Mouse (Mus musculus) heart, embryonic 12.5 days (tissue): Measurements from ENCODE around the gene Col4a4. TPM values are rescaled to one million over a fixed set of nuclear protein-coding genes. Genes with fewer than 3 reads are reported as not detected.

Experiments used
- ATAC-seq: fragments of 200-750 bp; cut with Nextera tagmentation; 2 replicates; pipeline ENCODE4 v1.8.0; 2017; ENCODE audit warnings: moderate TSS enrichment, moderate library complexity; ENCODE audit not compliant: insufficient number of reproducible peaks, low FRiP score
- H3K27ac ChIP-seq: fragments of 300-500 bp; sonication (generic); 2 replicates; pipeline ENCODE4 v1.5.1; 2016; ENCODE audit warnings: mild to moderate bottlenecking, moderate library complexity; ENCODE audit not compliant: poor library complexity, severe bottlenecking
- H3K27me3 ChIP-seq: fragments of 300-500 bp; sonication (generic); replicated peaks from 2 replicates; pipeline ENCODE4 v1.6.1; 2016; ENCODE audit warnings: mild to moderate bottlenecking, moderate library complexity
- H3K36me3 ChIP-seq: fragments of 300-500 bp; sonication (generic); 2 replicates; pipeline ENCODE4 v1.6.1; 2016; ENCODE audit warnings: mild to moderate bottlenecking, moderate library complexity
- H3K4me1 ChIP-seq: fragments of 300-500 bp; sonication (generic); replicated peaks from 2 replicates; pipeline ENCODE4 v1.6.1; 2016; ENCODE audit warnings: mild to moderate bottlenecking
- H3K4me2 ChIP-seq: fragments of 300-500 bp; sonication (generic); 2 replicates; pipeline ENCODE4 v1.6.1; 2016; ENCODE audit warnings: mild to moderate bottlenecking, moderate library complexity
- H3K4me3 ChIP-seq: fragments of 300-500 bp; sonication (generic); 2 replicates; pipeline ENCODE4 v1.5.1; 2016; ENCODE audit warnings: mild to moderate bottlenecking
- H3K9ac ChIP-seq: fragments of 300-500 bp; sonication (generic); 2 replicates; pipeline ENCODE4 v1.6.1; 2016; ENCODE audit warnings: mild to moderate bottlenecking, moderate library complexity
- H3K9me3 ChIP-seq: fragments of 300-500 bp; sonication (generic); replicated peaks from 2 replicates; pipeline ENCODE4 v1.6.1; 2016; ENCODE audit warnings: mild to moderate bottlenecking, moderate library complexity
- WGBS: fragments of 180-500 bp; shearing (Covaris S2); methylation state at CpG from one replicate; pipeline ENCODE4 v1.1.7; 2016; 5-methylcytosine and 5-hydroxymethylcytosine counted together
- polyA plus RNA-seq: library from polyadenylated mRNA; unstranded; fragments of >200 nt; fragmentation: Nextera tagmentation; extraction: Ambion mirVana; gene quantifications from 2 replicates; pipeline ENCODE4 v1.2.1, GENCODE M21; 2016

Col4a4 gene
- polyA plus RNA-seq, 1 experiment from 2014 or later = 0.33 TPM

DNA sequence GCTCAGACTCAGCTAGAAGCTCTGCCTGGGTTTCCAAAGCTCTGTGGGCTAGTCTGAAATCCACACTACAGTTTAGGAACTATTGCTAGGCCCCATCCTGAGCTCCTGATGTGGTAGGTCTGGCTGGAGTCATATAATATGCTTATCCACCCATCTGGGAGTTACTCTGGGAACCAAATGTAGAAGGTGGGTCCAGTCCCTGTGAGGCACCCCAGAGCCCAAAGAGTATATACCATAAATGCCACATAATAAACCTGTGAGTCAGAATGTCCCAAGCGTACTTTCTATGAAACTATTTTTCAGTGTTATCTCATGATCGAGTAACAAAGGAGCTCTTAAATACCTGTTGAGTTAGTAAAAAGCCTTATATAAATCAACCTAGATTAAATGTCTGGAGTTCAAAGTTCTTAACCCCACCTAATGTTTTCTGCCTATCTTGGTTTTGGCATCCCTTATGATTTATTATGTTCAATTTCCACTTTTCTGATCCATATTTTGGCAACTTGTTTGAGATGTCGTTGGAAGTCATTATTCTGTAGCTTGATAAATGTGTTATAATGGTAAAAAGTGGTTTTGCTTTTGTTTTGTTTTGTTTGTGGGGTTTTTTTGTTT is 172.1 kb downstream of the Col4a4 start:
- H3K9ac ChIP-seq = no peak overlapping the region
- H3K36me3 ChIP-seq = no peaks in the 10 kb centered on the region
- H3K4me2 ChIP-seq = no peak overlapping the region
- no peaks in the 10 kb centered on the region for H3K27me3 ChIP-seq
- no peak overlapping the region for H3K4me3 ChIP-seq
- peaks cover 21% of the 10 kb centered on the region for H3K4me1 ChIP-seq
- H3K9me3 ChIP-seq = no peaks in the 10 kb centered on the region
- no peak for ATAC-seq
- 84% methylated on average over 3 of the region's 3 CpGs for WGBS
- H3K27ac ChIP-seq = no peak overlapping the region

DNA sequence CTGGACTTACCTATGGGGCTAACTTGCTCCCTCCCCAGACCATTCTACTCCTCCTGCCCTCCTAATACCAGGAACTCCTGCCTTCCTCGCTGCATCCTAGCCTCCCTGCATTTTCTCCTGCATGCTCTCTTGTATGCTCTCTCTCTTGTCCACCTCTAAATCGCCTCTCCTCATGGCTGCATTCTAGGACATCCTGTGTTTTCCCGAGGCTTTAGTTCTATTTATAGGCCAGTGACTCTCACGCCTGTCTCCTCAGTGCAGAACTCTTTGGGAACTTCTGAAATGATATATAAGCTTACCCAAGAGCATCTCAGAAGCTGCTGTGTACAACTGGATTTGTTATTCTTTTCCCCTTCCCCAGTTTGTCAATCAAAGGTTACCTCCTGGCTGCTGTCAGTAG is 174.6 kb downstream of the Col4a4 start:
- H3K27ac ChIP-seq = peak overlapping the region; percentile 52
- WGBS = 20% methylated on average over 4 of the region's 4 CpGs
- ATAC-seq = no peak

DNA sequence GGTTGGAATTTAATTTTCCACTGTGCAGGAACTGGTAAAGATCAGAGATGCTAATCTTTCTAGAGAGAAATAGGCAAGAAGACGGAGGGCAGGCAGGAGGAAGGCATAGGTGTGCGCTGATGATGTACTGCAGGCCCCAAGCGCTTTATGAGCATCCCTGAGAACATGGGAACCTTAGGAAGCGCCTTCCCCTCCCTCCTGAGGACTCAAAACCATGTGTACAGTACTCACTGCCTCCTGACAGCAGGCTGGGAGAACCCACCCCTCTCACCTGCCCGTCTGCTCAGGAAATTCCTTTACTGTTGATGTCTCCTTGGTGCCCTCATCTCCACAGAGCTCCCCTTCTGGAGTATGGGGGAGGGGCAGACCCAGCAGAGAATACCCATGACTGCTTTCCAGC is 175.1 kb downstream of the Col4a4 start:
- WGBS = 80% methylated on average over 5 of the region's 5 CpGs
- Histone ChIP-seq H3K36me3 (no peaks in the 10 kb centered on the region), H3K9me3 (no peaks in the 10 kb centered on the region), H3K4me2 (no peak overlapping the region), H3K9ac (no peak overlapping the region), H3K4me3 (no peak overlapping the region), H3K27ac (peak overlapping the region; percentile 52), H3K4me1 (peaks cover 21% of the 10 kb centered on the region), H3K27me3 (no peaks in the 10 kb centered on the region)
- no peak for ATAC-seq

More for the DNA sequence above, 174.6 kb downstream of the Col4a4 start:
- H3K27me3 ChIP-seq = no peaks in the 10 kb centered on the region
- no peak overlapping the region for H3K9ac ChIP-seq
- no peaks in the 10 kb centered on the region for H3K9me3 ChIP-seq
- H3K36me3 ChIP-seq = no peaks in the 10 kb centered on the region
- H3K4me2 ChIP-seq = no peak overlapping the region
- H3K4me1 ChIP-seq = peaks cover 21% of the 10 kb centered on the region
- no peak overlapping the region for H3K4me3 ChIP-seq

- H3K27ac ChIP-seq = no peak overlapping the region
- H3K4me2 ChIP-seq = no peak overlapping the region
- WGBS = 78% methylated on average over 3 of the region's 3 CpGs
- no peaks in the 10 kb centered on the region for H3K36me3 ChIP-seq
- H3K4me3 ChIP-seq = no peak overlapping the region
- H3K4me1 ChIP-seq = peaks cover 21% of the 10 kb centered on the region
- no peaks in the 10 kb centered on the region for H3K27me3 ChIP-seq
- ATAC-seq = no peak
- H3K9me3 ChIP-seq = no peaks in the 10 kb centered on the region
- H3K9ac ChIP-seq = no peak overlapping the region
These were observed 176.1 kb downstream of the Col4a4 start for GRCm38 (mm10) chr1:82410548-82410947.

GRCm38 (mm10) chr1:82409271-82409670 is 177.4 kb downstream of the Col4a4 start:
- no peak overlapping the region for H3K9ac ChIP-seq
- WGBS = 87% methylated on average over 9 of the region's 9 CpGs
- H3K27me3 ChIP-seq = no peaks in the 10 kb centered on the region
- H3K27ac ChIP-seq = no peak overlapping the region
- no peak overlapping the region for H3K4me2 ChIP-seq
- H3K4me3 ChIP-seq = no peak overlapping the region
- H3K9me3 ChIP-seq = no peaks in the 10 kb centered on the region
- no peak for ATAC-seq
- no peaks in the 10 kb centered on the region for H3K36me3 ChIP-seq
- peaks cover 21% of the 10 kb centered on the region for H3K4me1 ChIP-seq

DNA sequence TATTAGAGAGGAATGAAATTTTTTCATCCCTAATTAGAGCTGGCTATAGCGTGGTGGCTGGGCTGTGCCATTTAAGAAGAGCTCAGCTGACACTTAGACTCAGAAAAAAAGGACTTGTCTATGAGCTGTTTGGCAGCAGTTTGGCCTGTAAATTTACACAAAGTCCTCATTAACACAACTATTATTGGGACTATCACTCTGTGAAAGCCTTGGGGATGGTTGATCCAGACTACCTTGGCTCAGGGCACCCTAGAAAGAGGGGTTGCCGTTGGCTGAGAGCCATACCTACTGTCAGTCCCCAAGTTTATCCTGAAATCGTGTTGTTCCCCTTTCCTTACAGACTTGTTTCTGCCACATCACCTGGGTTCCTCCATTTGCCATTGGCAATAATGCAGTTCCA is 178.9 kb downstream of the Col4a4 start:
- no peak for ATAC-seq
- Histone ChIP-seq H3K27me3 (no peaks in the 10 kb centered on the region), H3K4me3 (no peak overlapping the region), H3K9ac (no peak overlapping the region), H3K4me2 (no peak overlapping the region), H3K4me1 (peaks cover 18% of the 10 kb centered on the region), H3K36me3 (no peaks in the 10 kb centered on the region), H3K9me3 (no peaks in the 10 kb centered on the region), H3K27ac (no peak overlapping the region)
- WGBS = 86% methylated on average over 3 of the region's 3 CpGs

Other genes starting within 250 kb of the Col4a4 start
- 0.54 and 0.60 TPM in 2 replicates for gene Col4a3, start 72 bp upstream of the Col4a4 start, polyA plus RNA-seq
- 207 and 208 TPM in 2 replicates for gene Mff, start 138.0 kb upstream of the Col4a4 start, polyA plus RNA-seq
- 0.17 TPM in 1 of 2 replicates, not detected in the other for gene Tm4sf20, start 181.6 kb upstream of the Col4a4 start, polyA plus RNA-seq
- not detected in 2 replicates for gene Gm47791, start 184.4 kb upstream of the Col4a4 start, polyA plus RNA-seq